Mouse (Mus musculus) 3134 (cell line): Measurements from ENCODE around the gene Lysmd1.

Experiments used
- DNase-seq: peaks from one replicate; pipeline ENCODE4 v3.0.0-alpha.2; 2011; ENCODE audit warnings: low spot score; ENCODE audit not compliant: insufficient read length; ENCODE audit errors: extremely low read depth

Lysmd1 gene

GRCm38 (mm10) chr3:95135433-95136052, 1.7 kb downstream of the Lysmd1 start:
- DNase-seq, result no peak

- DNase-seq, result no peak
Observed at GRCm38 (mm10) chr3:95136336-95136735, 2.4 kb downstream of the Lysmd1 start.

- no peak for DNase-seq
Observed at GRCm38 (mm10) chr3:95139586-95140288, 5.8 kb downstream of the Lysmd1 start.

GRCm38 (mm10) chr3:95140289-95140595, 6.4 kb downstream of the Lysmd1 start:
- DNase-seq, result no peak

GRCm38 (mm10) chr3:95140795-95141194, 6.9 kb downstream of the Lysmd1 start:
- no peak for DNase-seq

- no peak for DNase-seq
Observed at GRCm38 (mm10) chr3:95141474-95141873, 7.6 kb downstream of the Lysmd1 start.

GRCm38 (mm10) chr3:95141952-95142616, 8.2 kb downstream of the Lysmd1 start, which contains the start of gene Tnfaip8l2:
Tnfaip8l2 (minus strand) TSS chr3:95142360.
- no peak for DNase-seq

- DNase-seq, result peak; percentile 45
Observed at GRCm38 (mm10) chr3:95142617-95143011, 8.7 kb downstream of the Lysmd1 start.

- DNase-seq, result no peak
Observed at GRCm38 (mm10) chr3:95147924-95148323, 14.0 kb downstream of the Lysmd1 start.

GRCm38 (mm10) chr3:95153874-95154273, 20.0 kb downstream of the Lysmd1 start:
- DNase-seq, result no peak

GRCm38 (mm10) chr3:95159511-95159986, 25.7 kb downstream of the Lysmd1 start:
- no peak for DNase-seq

- peak; percentile 84 for DNase-seq
Observed at GRCm38 (mm10) chr3:95159987-95160963, 26.4 kb downstream of the Lysmd1 start, which contains the start of gene Sema6c. Sema6c (plus strand) TSS chr3:95160457.

- no peak for DNase-seq
Observed at GRCm38 (mm10) chr3:95161041-95161551, 27.2 kb downstream of the Lysmd1 start.

GRCm38 (mm10) chr3:95161618-95162344, 27.9 kb downstream of the Lysmd1 start:
- no peak for DNase-seq

- no peak for DNase-seq
Observed at GRCm38 (mm10) chr3:95162345-95162628, 28.4 kb downstream of the Lysmd1 start.

GRCm38 (mm10) chr3:95163419-95164255, 29.7 kb downstream of the Lysmd1 start:
- no peak for DNase-seq

GRCm38 (mm10) chr3:95164256-95164550, 30.3 kb downstream of the Lysmd1 start:
- no peak for DNase-seq

- no peak for DNase-seq
Observed at GRCm38 (mm10) chr3:95164840-95165239, 31.0 kb downstream of the Lysmd1 start.

GRCm38 (mm10) chr3:95169996-95170395, 36.1 kb downstream of the Lysmd1 start:
- no peak for DNase-seq
